Mouse (Mus musculus): ENCODE measurements around the gene Ryr2. TPM values are rescaled to one million over a fixed set of nuclear protein-coding genes. Genes with fewer than 3 reads are reported as not detected.
"Not testable (repeated sequence)": the region's sequence is repeated elsewhere in the genome, so short reads cannot be mapped to it uniquely, and the experiment has no call there.

Gene Ryr2
- total RNA-seq, 4 experiments from 2014 or later, result 139 to 174 (median 157) TPM

DNA sequence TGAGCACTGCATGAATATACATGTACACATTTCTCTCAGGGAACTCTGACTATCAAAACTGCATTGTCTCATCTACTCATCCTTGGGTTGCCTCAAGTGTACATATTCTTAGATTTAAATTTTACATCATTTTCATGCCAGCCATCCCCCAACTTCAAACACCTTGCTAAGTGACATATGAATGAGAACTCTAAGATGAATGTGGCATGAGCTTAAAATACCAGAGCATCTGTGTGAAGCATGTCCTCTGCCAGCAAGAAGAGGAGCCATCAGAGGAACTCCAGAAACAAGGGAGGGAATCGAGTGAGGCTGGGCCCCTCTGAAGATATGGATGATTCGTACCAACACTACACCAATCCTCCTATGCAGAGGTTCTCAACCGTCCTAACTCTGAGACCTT is 222.6 kb downstream of the Ryr2 start:
- peak in 1 of 2 experiments; percentile 35 for DNase-seq (ENCODE audit: low spot score in 2 of 2)

DNA sequence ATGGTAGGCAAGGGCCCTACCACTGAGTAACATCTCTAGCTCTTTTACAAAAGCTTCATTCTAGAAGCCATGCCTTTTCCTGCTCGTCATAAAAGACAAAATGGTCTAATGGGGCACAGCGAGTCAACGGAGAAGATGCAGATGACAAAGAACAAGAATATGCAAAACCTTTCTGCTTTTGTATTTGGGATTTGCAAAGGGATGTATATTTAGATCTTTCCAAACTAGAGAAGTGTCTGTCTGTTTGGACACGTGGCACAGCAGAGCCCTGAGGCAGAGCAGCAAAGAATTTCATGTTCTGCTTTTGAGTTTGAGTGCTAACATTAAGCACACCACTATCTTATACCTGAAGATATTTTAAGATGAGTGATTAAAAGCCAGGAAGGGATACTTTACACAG is 224.4 kb downstream of the Ryr2 start:
- no peak for DNase-seq (ENCODE audit: low spot score in 2 of 2)

DNA sequence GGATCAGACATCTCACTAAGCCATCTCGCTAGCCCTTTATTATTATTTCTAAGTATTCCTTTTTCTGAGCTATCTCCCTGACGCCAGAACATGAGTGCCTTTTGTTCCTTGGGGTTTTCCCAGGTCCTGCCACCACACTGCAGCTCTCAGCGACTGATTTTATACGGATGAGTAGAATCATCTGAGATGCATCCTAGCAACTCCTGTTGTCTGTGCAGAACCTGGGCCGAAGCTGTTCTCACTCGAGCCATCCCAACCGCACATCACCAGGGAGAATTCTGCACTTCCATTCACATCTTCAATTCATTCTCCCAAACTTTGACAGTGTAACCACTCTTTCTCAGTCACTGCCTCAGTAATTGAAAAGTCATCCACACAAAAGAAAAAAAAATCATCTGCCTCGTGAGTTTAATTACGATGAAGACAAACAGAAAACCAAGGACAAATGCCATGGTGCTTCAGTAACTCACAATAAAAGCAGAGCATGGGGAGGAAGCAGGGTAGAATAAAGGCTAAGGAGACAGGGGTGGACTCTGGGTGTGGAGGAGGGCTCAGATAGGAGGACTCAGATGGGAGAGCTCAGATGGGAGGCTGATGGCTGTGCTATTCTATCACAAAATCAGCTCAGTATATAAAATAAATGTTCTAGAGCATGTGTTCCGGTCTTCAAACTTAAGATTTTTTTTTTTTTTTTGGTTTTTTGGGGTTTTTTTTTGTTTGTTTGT is 226.1 kb downstream of the Ryr2 start:
- no peak for DNase-seq (ENCODE audit: low spot score in 2 of 2)

- no peak for DNase-seq (ENCODE audit: low spot score in 2 of 2)
These were observed 227.7 kb downstream of the Ryr2 start for GRCm38 (mm10) chr13:11879037-11879436.

- no peak for DNase-seq (ENCODE audit: low spot score in 2 of 2)
These were observed 231.9 kb downstream of the Ryr2 start for GRCm38 (mm10) chr13:11874852-11875251.

DNA sequence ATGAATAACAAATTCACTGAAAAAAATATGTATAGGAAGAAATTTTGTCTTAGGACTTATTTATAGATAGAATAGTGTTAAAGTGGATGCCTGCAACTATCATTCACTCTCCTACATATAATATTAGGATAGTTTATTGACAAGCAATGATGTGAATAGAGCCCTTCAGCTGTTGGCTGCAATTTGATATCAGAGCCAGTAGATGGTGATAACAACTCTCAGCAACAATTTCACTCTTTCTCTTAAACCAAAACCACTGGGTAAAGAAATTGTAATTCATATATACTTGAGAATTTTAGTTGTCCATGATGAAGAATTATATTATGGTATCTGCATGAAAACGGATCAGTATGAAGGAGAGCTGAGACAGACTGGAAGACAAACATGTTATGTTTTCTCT is 236.8 kb downstream of the Ryr2 start:
- no peak for DNase-seq (ENCODE audit: low spot score in 2 of 2)

DNA sequence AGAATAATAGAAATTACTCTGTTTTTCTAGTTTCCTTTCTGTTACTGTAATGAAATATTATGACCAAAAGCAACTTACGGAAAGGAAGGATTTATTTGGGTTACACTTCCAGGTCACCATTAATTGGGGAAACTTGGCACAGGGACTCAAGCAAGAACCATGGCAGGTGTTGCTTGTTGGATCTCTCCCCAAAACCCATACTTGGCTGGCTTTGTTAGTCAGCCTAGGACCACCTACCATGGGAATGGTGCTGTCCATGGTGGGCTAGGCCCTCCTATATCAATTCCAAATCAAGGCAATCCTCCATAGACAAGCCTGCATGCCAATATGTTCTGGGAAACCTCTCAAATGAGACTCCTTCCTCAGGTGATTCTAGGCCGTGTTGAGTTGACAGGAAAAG is 237.3 kb downstream of the Ryr2 start:
- no peak for DNase-seq (ENCODE audit: low spot score in 2 of 2)

GRCm38 (mm10) chr13:11868979-11869378 is 237.8 kb downstream of the Ryr2 start:
- DNase-seq (ENCODE audit: low spot score in 2 of 2), result no peak

GRCm38 (mm10) chr13:11868056-11868455 is 238.7 kb downstream of the Ryr2 start:
- DNase-seq (ENCODE audit: low spot score in 2 of 2), result no peak

- DNase-seq (ENCODE audit: low spot score in 2 of 2), result no peak
These were observed 241.5 kb downstream of the Ryr2 start for GRCm38 (mm10) chr13:11865261-11865660.

DNA sequence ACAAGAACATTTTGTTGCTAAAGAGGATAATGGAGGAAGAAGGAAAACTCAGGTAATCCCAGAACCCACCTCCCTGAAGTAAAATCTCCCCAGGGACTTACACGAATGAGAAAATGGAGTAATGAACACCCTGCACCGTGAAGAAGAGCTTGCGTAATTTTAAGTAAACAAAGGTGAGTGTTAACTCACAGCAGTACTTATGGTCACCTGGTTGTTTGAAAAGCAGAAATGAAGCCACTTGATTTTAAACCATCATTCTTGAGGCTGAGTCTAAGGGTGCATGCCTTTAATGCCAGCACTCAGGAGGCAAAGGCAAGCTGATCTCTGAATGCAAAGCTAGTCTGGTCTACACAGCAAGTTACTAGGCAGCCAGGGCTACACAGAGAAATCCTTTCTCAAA is 255.1 kb downstream of the Ryr2 start:
- no peak for DNase-seq (ENCODE audit: low spot score in 2 of 2)

DNA sequence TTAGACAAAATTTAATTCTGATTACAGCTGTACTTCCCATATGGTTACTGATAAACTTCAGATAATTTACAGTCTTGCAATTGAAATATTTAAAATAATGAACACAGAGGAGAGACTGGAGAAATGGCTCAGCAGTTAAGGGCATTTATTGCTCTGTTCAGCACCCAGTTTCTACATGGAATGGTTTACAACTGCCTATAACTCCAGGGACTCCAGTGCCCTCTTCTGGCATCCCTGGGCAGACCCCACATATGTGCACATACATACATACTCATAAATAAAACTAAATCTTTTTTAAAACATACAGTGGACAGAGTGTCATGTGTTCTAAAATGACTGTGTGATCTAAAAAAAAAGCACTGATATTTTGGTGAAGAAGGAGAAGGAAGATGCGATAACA is 262.9 kb downstream of the Ryr2 start:
- no peak for DNase-seq (ENCODE audit: low spot score in 2 of 2)

DNA sequence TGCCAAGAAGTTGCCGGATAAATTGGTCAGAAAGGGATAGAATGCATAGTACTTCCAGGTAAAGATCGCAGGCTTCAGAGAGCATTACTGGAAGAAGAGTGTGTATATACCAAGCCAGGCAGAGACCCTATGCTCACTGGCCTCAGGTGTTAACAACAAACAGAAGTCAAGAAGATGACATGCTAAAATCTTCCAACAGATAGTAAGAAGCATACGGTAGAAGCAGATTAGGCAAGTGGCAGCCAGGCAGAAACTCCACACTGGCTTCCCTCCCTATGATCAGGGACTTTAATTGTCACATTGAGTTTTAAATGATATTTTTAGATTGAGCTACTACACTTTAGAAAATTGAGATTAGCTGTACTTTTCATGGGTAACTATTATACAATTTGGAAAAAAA is 268.9 kb downstream of the Ryr2 start:
- no peak for DNase-seq (ENCODE audit: low spot score in 2 of 2)

DNA sequence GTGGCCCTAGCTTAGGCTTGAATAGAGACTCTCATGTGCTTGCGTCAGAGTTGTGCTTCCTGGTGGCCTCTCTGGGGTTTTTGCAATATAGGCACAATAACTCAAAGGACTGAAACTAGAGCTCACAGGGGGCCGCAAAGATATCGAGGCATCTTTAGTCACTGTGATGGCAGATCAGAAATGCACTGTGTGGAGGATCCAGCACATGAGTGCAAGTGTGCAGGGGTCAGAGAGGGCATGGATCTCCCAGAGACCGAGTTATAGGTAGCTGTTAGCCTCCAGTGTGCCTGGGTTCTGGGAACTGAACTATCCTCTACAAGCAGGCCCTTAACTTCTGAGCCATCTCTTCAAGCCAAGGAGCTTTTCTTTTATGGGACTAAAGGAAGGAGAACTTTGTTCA is 269.6 kb downstream of the Ryr2 start:
- no peak for DNase-seq (ENCODE audit: low spot score in 2 of 2)

- DNase-seq (ENCODE audit: low spot score in 2 of 2), result no peak
These were observed 270.3 kb downstream of the Ryr2 start for GRCm38 (mm10) chr13:11836304-11837078.

GRCm38 (mm10) chr13:11831210-11831609 is 275.5 kb downstream of the Ryr2 start:
- no peak for DNase-seq (ENCODE audit: low spot score in 2 of 2)

DNA sequence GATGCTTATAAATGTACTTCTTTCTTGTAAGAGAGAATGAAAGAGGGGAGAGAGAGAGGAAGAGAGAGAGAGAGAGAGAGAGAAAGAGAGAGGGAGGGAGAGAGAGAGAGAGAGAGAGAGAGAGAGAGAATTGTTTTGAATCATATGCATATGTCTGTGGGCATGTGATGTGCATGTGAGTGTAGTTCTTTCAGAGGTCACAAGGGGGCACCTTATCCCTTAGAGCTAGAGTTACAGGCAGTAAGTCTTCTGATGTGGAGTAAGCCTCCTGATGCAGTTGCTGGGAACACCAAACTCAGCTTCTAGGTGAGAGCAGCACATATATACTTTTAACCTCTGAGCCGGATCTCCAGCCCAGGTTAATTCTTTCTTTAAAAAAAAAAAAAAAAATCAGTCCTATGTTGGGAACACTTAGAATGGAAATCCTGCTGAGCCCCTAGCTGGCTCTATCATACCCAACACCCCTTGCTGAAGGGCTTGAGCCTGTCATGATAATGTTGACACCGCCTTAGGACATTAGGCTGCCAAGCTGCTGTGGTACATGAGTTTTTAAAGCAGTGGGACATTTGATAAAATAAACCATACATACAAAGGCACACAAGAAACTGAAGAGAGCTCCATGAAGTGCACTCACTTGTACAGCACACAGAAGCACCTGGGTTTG is 281.1 kb downstream of the Ryr2 start:
- DNase-seq (ENCODE audit: low spot score in 2 of 2), result no peak

GRCm38 (mm10) chr13:11818723-11819122 is 288.0 kb downstream of the Ryr2 start:
- DNase-seq (ENCODE audit: low spot score in 2 of 2), result no peak

- DNase-seq (ENCODE audit: low spot score in 2 of 2), result not testable (repeated sequence)
These were observed 297.4 kb downstream of the Ryr2 start for GRCm38 (mm10) chr13:11809365-11809764.

DNA sequence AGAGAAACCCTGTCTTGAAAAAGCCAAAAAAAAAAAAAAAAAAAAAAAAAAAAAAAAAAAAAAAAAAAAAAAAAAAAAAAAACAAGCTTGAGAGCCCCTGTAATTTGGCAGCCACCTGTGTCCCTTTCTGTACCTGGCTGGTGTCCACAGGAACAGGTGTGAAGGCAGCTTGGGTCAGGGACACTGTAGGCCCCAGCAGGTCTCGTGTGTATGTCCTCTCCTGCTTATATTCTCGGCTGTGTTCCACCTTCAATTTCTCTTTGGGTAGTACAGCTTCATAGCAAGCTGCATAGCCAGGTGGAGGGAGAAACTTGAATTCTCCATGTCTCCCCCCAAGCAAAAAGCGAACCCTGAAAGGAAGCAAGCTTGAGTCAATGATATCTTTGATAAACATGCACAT is 314.2 kb downstream of the Ryr2 start:
- DNase-seq (ENCODE audit: low spot score in 2 of 2), result no peak

DNA sequence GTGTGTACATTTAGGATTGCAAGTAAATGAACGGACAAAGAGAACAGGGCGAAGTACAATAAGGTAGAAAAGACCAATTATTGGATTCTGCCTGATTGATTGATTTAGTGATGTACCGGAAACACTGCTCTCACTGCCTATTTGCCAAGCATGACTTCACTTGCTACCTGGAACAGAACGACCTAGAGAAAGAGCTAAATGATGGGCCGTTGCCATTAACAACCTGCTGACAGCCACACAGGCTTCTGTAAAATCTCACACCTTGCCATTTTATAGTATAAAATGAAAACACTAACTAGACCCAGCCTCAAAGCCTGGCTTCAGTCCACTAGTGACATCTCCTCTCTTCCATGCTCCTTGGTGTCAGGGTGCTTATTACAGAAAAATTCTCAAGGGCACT is 316.2 kb downstream of the Ryr2 start:
- no peak for DNase-seq (ENCODE audit: low spot score in 2 of 2)

GRCm38 (mm10) chr13:11782411-11783155 is 324.2 kb downstream of the Ryr2 start:
- DNase-seq (ENCODE audit: low spot score in 2 of 2), result no peak
